Mouse (Mus musculus): ENCODE data around the gene Adrm1.

Adrm1 gene

GRCm38 (mm10) chr2:180218677-180219076, 47.4 kb downstream of the Adrm1 start:
- no peak for DNase-seq (ENCODE audit: low spot score)

GRCm38 (mm10) chr2:180219145-180219943, 48.1 kb downstream of the Adrm1 start:
- no peak for DNase-seq (ENCODE audit: low spot score)

- no peak for DNase-seq (ENCODE audit: low spot score)
Measured at GRCm38 (mm10) chr2:180220165-180220564, 48.9 kb downstream of the Adrm1 start.

- no peak for DNase-seq (ENCODE audit: low spot score)
Measured at GRCm38 (mm10) chr2:180221051-180221450, 49.8 kb downstream of the Adrm1 start.

- DNase-seq (ENCODE audit: low spot score), result no peak
Measured at GRCm38 (mm10) chr2:180222250-180222649, 51.0 kb downstream of the Adrm1 start.

GRCm38 (mm10) chr2:180224647-180225043, 53.4 kb downstream of the Adrm1 start:
- no peak for DNase-seq (ENCODE audit: low spot score)

- no peak for DNase-seq (ENCODE audit: low spot score)
Measured at GRCm38 (mm10) chr2:180225044-180225761, 53.9 kb downstream of the Adrm1 start.
